Mouse (Mus musculus): ENCODE measurements around the gene Cavin4.

The Cavin4 gene

GRCm38 (mm10) chr4:48663271-48663670 lies at the start of gene Cavin4:
Gene Cavin4, plus strand, starts transcription at chr4:48663514.
- no peak for DNase-seq (ENCODE audit: extremely low read depth, low read depth, low spot score)

- DNase-seq (ENCODE audit: extremely low read depth, low read depth, low spot score): no peak
Measured at GRCm38 (mm10) chr4:48615483-48615882, 47.8 kb upstream of the Cavin4 start.

DNA sequence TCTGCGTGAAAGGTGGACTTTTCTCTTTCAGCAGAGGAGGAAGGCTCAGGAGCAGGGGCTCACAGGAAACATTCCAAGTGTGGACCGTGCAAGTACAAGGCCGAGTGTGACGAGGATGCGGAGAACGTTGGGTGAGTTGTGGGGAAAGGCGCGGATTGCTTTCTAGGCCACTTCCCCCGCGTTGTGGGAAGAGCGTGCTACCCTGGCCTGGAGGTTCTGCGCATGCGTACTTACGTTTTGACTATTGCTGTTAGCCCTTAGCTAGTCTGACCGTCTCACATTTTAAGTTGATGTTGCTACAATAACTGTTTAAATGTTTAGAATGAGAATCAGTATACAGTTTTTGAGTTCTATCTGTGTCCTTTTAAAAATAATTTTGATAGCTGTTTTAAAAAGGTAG lies 46.1 kb upstream of the Cavin4 start:
- no peak for DNase-seq (ENCODE audit: extremely low read depth, low read depth, low spot score)

- no peak for DNase-seq (ENCODE audit: extremely low read depth, low read depth, low spot score)
Measured at GRCm38 (mm10) chr4:48620121-48620520, 43.2 kb upstream of the Cavin4 start.

DNA sequence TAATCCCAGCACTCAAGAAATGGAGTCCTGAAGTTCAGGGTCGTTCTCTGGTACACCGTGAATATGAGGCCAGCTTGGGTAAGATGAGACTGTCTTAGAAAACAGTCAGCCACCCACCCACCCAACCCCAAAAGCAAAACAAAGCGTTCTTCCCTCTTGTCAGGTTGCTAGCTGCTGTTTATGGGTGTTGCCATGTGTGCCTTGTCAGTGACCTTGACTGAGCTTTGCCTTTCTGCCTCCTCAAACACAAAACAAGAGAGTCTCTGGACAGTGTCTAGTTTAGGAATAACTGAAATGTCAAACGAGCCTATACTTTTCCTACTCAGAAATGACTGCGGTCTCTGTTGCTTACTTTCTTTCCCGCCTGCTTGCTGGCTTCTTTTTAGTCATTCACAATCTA lies 41.1 kb upstream of the Cavin4 start:
- no peak for DNase-seq (ENCODE audit: extremely low read depth, low read depth, low spot score)

- DNase-seq (ENCODE audit: extremely low read depth, low read depth, low spot score): no peak
Measured at GRCm38 (mm10) chr4:48622946-48623345, 40.4 kb upstream of the Cavin4 start.

DNA sequence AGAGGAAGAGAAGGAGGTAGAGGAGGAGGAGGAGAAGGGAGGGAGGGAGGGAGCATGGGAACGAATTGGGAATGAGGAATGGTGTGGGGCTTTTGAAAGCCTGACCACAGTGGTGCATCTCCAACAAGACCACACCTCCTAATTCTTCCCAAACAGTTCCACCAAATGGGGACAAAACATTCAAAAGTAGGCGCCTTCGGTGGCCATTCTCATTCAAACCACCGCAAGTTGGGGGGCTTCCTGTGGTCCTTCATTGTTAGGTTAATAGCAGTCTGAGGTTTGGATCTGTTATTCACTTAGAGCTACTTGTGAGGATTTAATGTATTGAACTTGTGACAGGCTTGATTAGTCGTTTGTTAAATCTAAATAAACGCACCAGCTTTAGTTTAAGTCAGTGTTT lies 38.4 kb upstream of the Cavin4 start:
- no peak for DNase-seq (ENCODE audit: extremely low read depth, low read depth, low spot score)

DNA sequence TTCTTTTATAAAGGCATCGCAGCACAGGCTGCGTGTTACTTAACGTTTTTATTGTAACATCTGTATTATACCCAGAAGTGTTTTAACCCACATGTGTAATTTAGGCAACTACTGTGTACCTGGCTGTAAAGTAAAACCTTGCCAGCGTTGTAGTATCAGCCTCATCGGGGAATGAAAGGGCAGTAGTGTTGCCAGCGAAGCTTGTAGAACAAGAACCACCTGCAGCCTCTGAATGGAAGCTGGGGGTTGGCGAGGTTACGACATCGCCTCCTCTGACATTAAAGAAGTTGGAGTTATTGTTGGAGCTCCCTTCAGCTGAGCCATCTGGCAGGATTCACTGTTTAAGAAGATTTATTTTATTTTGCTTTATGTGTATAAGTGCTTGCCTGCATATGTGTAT lies 37.5 kb upstream of the Cavin4 start:
- DNase-seq (ENCODE audit: extremely low read depth, low read depth, low spot score): peak; percentile 81

GRCm38 (mm10) chr4:48629445-48629844 lies 33.9 kb upstream of the Cavin4 start:
- DNase-seq (ENCODE audit: extremely low read depth, low read depth, low spot score): no peak

DNA sequence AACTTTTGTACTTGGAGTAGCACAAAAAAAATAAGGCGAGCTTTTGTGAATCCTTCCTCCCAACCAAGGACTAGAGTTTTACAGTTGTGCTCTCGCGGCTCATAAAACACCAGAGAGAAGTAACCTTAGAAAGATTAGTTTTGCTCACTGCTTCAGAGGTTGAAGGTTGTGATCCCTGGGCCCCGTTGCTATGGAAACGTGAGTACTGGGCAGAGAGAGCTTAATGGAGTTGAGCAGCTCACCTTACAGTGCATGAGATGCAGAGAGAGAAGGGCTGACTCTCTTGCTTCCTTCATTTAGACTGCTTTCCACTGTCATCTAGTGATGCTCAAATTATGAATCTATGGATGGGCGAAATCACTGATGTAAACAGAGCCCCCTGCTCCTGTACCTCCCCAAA lies 29.8 kb upstream of the Cavin4 start:
- DNase-seq (ENCODE audit: extremely low read depth, low read depth, low spot score): no peak

GRCm38 (mm10) chr4:48634058-48634457 lies 29.3 kb upstream of the Cavin4 start:
- DNase-seq (ENCODE audit: extremely low read depth, low read depth, low spot score): no peak

- no peak for DNase-seq (ENCODE audit: extremely low read depth, low read depth, low spot score)
Measured at GRCm38 (mm10) chr4:48636831-48637230, 26.5 kb upstream of the Cavin4 start.

DNA sequence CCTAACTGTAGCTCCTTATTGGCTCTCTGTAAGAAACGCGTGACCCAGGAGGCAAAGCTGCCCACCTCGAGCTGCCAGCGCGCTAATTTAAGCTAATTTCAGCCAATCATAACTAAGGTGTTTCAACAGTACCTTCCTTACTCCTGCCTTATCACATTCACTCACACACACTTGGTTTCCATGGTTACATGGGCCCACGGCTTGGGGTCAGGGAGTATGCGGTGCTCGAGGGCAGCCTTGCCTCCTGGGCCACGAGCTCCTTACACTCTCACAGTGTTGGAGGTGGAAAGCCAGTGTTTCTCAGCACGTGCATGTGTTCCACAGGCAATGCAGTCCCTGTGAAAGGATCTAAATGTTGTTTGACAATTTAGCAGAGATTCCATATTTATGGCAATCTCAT lies 25.2 kb upstream of the Cavin4 start:
- DNase-seq (ENCODE audit: extremely low read depth, low read depth, low spot score): no peak

DNA sequence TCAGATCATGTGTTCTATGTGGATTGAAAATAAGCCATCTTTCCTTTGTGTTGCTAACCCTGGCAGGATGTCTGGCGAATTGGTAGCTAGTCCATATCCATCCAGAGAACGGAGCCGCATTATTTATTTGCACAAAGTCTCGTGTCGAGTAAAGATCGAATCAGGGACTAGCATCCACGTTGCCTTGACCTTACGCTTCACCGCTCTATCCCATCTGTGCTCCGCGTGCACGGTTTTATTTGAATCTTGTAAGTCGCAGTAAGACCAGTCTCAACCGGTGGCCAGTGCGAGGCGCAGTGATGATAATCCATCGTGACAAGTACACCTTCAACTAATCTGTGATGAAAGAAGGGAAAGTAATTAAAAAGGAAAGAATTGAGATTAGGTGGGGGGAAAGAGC lies 23.8 kb upstream of the Cavin4 start:
- no peak for DNase-seq (ENCODE audit: extremely low read depth, low read depth, low spot score)

- DNase-seq (ENCODE audit: extremely low read depth, low read depth, low spot score): no peak
Measured at GRCm38 (mm10) chr4:48643801-48644200, 19.5 kb upstream of the Cavin4 start.

DNA sequence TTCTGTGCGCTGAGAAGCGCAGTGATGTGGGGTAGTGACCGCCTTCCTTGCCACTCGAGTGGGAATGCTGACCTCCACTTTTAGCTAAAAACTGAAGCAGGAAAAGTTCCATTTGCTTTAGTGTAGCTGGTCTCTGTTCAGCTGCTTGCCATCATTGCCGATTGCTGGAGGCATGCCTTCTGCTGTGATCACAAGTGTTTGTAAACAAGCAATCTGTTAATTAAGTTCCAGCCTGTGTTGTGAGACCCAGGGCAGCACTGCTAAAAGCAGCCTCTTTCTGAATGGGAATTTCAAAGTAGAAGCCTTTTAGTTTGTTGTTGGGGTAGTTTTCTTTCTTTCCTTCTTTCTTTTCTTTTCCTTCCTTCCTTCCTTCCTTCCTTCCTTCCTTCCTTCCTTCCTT lies 17.2 kb upstream of the Cavin4 start:
- DNase-seq (ENCODE audit: extremely low read depth, low read depth, low spot score): no peak

DNA sequence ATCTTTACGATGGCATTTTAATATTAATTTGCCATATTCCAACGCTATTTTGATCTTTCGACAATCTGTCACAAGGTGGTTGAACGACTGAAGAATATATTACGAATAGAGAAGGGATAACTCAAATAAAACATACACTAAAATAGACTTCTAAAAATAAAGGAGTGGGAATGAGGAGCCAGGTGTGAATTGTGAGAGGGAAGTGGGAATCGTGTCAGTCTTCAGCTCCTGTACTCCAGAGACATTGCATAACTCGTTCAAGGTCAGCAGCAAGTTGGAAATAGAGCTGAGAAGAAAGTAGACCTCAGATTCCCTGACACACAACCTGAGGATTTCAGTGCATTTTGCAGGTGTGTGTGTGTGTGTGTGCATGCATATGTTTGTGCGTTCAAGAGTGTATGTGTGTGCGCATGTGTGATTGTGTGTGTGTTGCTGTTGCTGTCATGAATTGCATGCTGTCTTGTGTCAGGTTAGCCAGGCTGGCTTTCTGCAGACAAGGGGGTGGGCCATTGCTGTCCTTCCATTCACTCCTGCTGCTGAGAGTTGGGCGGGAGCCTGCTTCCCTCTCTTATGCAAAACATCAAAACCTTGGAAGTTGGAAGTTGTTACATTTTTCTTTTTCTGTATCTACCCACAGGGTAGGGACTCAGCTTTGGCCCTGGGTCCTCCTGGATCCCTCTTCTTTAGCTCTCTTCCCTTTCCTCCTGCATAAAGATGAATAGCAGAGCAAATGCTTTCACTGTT lies 12.5 kb upstream of the Cavin4 start:
- DNase-seq (ENCODE audit: extremely low read depth, low read depth, low spot score): no peak

GRCm38 (mm10) chr4:48654118-48654517 lies 9.2 kb upstream of the Cavin4 start:
- no peak for DNase-seq (ENCODE audit: extremely low read depth, low read depth, low spot score)

DNA sequence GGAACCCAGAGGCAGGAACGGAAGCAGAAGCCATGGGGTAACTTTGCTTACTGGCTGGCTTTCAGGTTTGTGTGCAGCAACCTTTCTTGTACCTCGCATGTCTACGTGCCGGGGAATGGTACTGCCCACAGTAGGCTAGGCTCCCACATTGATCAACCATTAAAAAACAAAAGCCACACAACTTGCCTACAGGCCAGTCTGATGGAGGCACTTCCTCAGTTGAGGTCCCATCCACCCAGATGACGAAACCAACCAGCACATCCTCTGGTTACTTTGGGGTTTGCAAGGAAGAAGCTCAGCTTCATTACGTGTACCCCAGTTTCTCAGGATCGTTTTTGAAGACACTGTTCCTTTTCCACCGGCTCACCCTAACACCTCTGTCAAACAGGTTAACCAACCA lies 6.8 kb upstream of the Cavin4 start:
- no peak for DNase-seq (ENCODE audit: extremely low read depth, low read depth, low spot score)

- DNase-seq (ENCODE audit: extremely low read depth, low read depth, low spot score): no peak
Measured at GRCm38 (mm10) chr4:48660144-48660543, 3.2 kb upstream of the Cavin4 start.

DNA sequence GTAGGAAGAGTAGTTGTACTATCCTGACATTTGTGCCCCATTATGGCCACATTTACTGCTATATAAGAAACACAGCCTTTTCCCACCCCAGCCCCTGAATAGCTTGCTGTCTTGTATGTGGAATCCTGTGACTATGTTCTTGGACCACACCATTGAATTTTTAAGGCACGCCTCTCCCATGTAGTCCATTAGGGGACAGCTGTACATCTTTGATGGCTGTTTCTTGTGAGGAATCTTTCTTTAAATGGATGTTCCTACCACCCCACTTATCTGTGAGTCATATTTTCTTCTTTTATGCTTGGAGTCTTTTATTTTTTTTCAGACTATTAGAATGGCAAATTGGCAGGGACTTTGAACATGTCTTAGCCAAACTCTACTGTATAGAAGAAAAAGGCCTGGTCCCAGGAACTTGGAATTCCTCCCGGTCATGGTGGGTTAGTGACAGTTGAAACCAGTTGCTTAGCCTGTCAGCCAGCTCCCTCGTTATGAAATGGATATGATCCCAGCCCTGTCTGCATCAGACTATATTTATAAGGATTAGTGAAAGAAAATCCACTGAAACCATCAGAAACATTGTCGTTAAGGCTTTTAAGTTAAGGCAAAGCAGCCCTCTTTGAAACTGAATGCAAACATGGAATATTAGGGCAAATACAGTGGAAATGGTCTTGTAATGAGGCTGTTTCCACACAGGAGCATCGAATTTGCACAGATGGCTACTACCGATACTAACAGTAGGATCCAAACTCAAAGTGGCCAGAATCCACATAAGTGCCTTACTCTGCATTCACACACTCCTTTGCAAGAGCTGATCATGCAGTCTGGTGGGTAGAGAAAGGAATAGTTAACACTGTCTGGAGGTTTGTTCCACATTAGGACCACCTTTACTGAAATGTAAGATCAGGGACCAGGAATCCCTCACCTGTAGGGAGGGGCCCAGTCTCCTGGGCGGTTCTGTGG lies 2.4 kb upstream of the Cavin4 start:
- no peak for DNase-seq (ENCODE audit: extremely low read depth, low read depth, low spot score)

- DNase-seq (ENCODE audit: extremely low read depth, low read depth, low spot score): no peak
Measured at GRCm38 (mm10) chr4:48664021-48664420, 707 bp downstream of the Cavin4 start.
